Mouse (Mus musculus) bone marrow macrophage, adult 2 months (primary cell): ENCODE measurements around the gene Wdr81.

Source experiments
- CTCF ChIP-seq: IDR thresholded peaks from 2 replicates; pipeline ENCODE4 v1.5.1; 2012; ENCODE audit warnings: low read depth, mild to moderate bottlenecking, low read length, moderate library complexity
- POLR2A ChIP-seq: IDR thresholded peaks from 2 replicates; pipeline ENCODE4 v1.6.1; 2012; ENCODE audit warnings: mild to moderate bottlenecking, low read depth, low read length, borderline replicate concordance

DNA sequence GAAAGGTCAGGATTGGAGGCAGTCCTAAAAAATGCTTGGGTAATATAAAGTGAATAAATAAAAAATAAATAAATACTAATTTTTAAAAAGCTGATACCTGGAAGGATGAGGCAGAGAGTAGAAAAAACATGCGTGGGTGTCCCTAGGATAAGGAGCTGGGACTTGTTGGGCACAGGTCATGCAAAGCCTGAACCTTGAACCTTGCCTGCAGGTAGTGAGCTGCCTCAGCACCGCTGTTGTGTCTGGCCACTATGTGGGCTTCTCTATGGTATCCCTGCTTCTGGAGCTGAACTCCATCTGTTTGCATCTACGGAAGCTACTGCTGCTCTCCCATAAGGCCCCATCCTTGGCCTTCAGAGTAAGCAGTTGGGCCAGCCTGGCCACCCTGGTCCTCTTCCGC lies 14.7 kb upstream of the Wdr81 start:
- TF ChIP-seq CTCF: no peak
- TF ChIP-seq POLR2A: no peak
